Mouse (Mus musculus): ENCODE results near the gene Sipa1l2. TPM values are rescaled to one million over a fixed set of nuclear protein-coding genes. Genes with fewer than 3 reads are reported as not detected.

Sipa1l2 gene
- polyA plus RNA-seq, 1 experiment: 2.4 TPM

DNA sequence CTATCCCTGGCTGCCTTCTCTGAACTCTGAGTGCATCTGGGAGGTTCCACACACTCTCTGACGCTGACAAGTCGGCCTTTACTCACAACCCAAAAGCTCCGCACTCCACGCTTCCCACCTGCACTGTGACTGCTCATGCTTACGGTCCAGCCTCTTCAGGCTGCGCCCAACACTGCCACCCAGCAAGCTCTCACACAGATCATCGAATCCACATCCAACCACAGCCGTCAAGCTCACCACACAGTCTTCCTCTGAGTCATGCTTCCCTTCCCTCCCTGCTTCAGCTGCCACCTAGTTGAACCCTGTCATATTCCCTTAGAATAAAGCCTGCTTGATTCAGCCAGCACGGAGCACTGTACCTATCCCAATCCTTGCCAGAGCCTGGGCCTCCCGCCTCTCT is 71.1 kb downstream of the Sipa1l2 start:
- H3K4me1 ChIP-seq (ENCODE audit: control insufficient read depth, insufficient read depth, insufficient read length, low read length): peaks cover under 1% of the 10 kb centered on the region; the same call in 1 of the 2 replicates
- H3K4me3 ChIP-seq (ENCODE audit: insufficient read depth, low read depth, low read length): no peak overlapping the region
- no peak overlapping the region for H3K27ac ChIP-seq (replicated peaks; ENCODE audit: low read depth, low read length)

DNA sequence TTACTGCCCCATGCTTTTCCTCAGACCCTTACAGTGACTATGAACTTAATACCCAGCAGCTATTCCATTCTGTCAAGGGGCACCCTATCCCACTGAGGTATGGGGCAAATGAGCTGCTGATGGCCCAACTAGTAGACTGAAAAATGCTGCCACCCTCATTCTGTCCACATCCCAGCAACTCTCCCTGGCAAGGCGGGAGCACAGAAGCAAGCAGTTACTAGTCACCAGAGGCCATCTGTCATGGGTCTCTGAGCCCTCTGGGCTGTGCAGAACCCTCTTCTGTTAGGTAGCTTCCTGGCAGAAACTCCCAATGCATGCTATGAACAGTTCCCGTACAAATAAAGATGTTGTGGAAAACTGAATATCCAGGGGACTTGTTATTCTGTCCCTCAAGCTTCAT is 74.1 kb downstream of the Sipa1l2 start:
- H3K4me3 ChIP-seq (ENCODE audit: insufficient read depth, low read depth, low read length): no peak overlapping the region
- H3K27ac ChIP-seq (replicated peaks; ENCODE audit: low read depth, low read length): no peak overlapping the region
- H3K4me1 ChIP-seq (ENCODE audit: control insufficient read depth, insufficient read depth, insufficient read length, low read length): no peaks in the 10 kb centered on the region

DNA sequence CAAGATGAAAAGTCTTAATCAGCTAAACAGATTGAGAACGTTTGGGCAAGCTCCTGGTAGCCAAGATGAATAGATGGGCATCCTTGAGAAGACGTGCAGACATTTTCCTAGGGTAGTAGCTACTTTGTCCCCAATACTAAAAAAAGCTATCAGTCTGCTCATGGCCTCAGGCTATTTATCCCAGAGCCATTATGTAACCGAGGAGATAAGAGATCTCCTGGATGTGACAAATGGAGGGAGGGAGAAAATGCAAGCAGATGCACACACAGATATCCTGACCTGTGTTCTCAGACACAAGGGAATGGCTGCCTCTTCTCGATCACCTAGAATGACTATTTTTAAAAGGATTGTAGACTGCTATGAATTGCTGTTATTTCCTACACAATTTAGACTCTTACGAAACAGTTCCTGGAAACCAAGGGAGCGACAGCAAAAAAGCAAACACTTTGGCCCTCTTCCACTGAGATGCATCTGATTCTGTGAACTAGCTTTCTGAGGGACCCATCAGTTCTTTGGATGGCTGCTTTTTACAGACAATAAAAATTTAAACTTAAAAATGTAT is 76.3 kb downstream of the Sipa1l2 start:
- H3K4me1 ChIP-seq (ENCODE audit: control insufficient read depth, insufficient read depth, insufficient read length, low read length): no peaks in the 10 kb centered on the region; the same call in 1 of the 2 replicates
- H3K27ac ChIP-seq (replicated peaks; ENCODE audit: low read depth, low read length): no peak overlapping the region
- H3K4me3 ChIP-seq (ENCODE audit: insufficient read depth, low read depth, low read length): no peak overlapping the region

DNA sequence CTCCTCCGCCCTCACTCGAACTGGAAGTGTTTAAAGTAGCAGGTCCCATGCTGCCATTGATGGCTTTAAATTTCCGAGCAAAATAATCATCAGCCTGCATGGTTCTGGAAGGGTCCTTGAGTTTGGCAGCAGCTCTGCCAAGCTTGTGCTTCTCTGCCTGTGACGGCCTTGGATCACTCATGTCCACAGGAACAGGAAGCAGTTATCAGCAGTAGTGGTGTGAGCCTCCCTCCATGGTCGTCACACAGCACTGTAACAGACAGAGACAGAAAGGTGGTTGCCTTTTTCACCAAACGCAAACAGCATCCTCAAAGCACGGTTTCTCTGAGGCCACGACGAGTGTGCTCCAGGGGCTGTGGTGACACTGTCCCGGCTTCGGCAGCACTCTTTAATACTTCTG is 77.2 kb downstream of the Sipa1l2 start:
- Histone ChIP-seq H3K4me3 (ENCODE audit: insufficient read depth, low read depth, low read length) (no peak overlapping the region), H3K27ac (replicated peaks; ENCODE audit: low read depth, low read length) (no peak overlapping the region), H3K4me1 (ENCODE audit: control insufficient read depth, insufficient read depth, insufficient read length, low read length) (no peaks in the 10 kb centered on the region; the same call in 1 of the 2 replicates)

DNA sequence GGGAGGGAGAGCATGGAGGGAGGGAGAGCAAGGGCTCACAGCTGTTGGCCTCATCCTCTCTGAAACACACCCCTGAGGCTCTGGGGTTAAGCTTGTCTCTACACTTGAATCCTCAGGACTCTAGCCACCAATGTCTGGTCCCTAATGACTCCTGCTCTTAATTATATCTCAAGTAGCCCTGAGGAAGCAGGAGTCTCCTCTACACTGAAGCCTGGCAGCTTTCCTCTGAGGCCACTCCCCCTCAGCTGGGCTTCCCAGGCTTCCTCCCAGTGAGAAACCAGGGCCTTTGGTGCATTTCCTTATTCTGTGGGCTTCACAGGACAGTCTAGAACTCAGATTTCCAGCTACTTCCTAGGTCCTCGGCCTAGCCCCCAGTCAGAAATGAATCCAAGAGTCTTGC is 80.9 kb downstream of the Sipa1l2 start:
- Histone ChIP-seq H3K4me3 (ENCODE audit: insufficient read depth, low read depth, low read length) (no peak overlapping the region), H3K27ac (replicated peaks; ENCODE audit: low read depth, low read length) (0 out of 2 replicates have a peak overlapping the region, but pooled peaks have one; percentile 10), H3K4me1 (ENCODE audit: control insufficient read depth, insufficient read depth, insufficient read length, low read length) (no peaks in the 10 kb centered on the region; the same call in 1 of the 2 replicates)

DNA sequence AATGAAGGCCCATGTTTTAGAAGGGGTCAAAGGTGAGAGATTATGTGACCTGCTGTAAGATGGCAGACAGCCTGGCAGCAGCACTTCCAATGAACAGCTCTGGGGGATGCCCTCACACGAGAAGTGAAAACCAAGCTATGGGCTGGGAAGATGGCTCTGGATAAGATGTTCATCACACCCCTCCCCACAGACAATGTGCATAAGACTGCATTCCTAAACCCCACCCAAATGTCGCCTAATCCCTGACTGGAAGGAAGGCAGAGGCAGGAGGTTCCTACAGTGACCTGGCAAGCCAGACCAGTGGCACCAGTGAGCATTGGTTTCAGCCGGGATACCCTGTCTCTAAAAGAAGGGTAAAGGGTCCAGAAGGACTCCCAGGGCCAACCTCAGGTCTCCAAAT is 83.9 kb downstream of the Sipa1l2 start:
- Histone ChIP-seq H3K4me1 (ENCODE audit: control insufficient read depth, insufficient read depth, insufficient read length, low read length) (peaks cover 5% of the 10 kb centered on the region), H3K4me3 (ENCODE audit: insufficient read depth, low read depth, low read length) (no peak overlapping the region), H3K27ac (replicated peaks; ENCODE audit: low read depth, low read length) (no peak overlapping the region)

DNA sequence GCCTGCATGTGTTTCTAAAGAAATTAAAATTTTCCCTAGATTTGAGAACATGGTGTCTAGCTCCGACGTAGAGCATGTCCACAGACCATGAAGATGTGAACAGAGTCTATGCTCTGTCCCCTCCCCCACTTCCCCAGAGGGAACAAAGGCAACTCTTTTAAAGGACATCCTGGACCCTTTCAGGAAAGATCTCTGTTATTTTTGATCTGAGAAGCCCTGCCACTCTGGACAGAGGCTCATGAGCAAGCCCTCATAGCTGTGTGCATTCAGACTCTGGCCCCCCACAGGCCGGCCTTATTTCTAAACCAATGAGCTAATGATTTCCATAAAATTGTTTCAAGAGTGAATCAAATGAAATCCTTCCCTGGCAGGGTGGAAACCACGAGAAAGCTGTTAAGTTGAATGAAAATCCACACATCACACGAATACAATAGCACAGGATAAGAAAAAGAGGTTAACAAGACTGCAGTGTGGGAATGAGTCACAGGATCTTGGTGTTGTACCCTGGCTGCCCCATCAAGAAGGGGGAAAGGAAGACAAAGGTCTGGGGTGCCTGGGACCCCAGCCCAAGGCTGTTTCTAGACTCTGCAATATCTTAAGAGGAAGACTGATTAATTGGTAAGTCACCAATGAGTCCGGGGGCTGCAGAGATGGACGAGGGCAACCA is 84.9 kb downstream of the Sipa1l2 start:
- Histone ChIP-seq H3K4me1 (ENCODE audit: control insufficient read depth, insufficient read depth, insufficient read length, low read length) (peaks cover 5% of the 10 kb centered on the region), H3K27ac (replicated peaks; ENCODE audit: low read depth, low read length) (no peak overlapping the region), H3K4me3 (ENCODE audit: insufficient read depth, low read depth, low read length) (no peak overlapping the region)

DNA sequence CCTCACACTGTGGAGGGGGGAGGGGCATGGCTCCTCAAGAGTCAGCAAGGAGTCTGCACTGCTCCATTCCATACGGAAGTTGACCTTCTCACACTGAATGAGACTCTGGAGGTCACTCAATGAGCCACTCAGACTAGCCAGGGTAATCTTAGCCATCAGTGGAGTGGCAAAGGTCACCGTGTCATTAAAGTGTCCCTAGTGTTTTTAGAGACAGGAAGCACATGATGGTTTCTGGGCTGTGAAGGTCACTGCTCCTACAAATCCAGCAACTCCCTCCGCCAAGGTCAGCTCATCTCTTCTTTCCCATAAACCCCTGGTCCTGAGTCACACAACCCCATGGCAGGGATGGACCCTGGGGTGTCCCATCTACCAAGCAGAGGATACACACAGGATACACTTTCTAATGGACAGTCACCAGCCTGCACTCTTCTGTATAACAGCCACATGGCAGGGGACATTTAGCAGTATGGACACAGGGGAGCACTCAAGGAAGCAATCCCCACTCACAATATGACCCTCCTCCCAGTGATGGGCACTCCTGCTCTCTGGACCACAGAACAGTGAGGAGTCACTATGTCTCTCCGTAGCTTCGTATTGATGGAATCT is 87.0 kb downstream of the Sipa1l2 start:
- no peak overlapping the region for H3K4me3 ChIP-seq (ENCODE audit: insufficient read depth, low read depth, low read length)

DNA sequence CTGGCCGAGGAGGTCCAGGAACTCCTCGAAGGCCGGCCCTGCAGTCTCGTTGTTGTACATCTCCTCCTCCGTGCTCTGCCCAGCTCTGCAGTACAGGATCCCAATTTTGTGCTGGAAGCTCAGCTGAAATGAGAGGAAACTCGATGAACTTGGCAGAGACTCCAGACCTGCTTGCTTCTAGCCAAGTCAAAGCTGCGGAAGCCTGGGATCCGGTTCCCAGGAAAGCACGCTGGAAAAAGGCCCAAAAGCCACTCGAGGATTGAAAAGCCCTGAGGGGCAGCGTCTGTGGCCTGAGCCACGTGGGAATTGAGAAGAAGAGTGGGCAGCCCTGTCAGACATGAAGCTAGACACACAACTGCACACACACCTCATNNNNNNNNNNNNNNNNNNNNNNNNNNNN is 94.7 kb downstream of the Sipa1l2 start:
- H3K27ac ChIP-seq (replicated peaks; ENCODE audit: low read depth, low read length): no peak overlapping the region
- no peak overlapping the region for H3K4me3 ChIP-seq (ENCODE audit: insufficient read depth, low read depth, low read length)
- peaks cover 2% of the 10 kb centered on the region; the same call in 1 of the 2 replicates for H3K4me1 ChIP-seq (ENCODE audit: control insufficient read depth, insufficient read depth, insufficient read length, low read length)

More for the DNA sequence above, 87.0 kb downstream of the Sipa1l2 start:
- Histone ChIP-seq H3K27ac (replicated peaks; ENCODE audit: low read depth, low read length) (no peak overlapping the region), H3K4me1 (ENCODE audit: control insufficient read depth, insufficient read depth, insufficient read length, low read length) (peaks cover 5% of the 10 kb centered on the region)

DNA sequence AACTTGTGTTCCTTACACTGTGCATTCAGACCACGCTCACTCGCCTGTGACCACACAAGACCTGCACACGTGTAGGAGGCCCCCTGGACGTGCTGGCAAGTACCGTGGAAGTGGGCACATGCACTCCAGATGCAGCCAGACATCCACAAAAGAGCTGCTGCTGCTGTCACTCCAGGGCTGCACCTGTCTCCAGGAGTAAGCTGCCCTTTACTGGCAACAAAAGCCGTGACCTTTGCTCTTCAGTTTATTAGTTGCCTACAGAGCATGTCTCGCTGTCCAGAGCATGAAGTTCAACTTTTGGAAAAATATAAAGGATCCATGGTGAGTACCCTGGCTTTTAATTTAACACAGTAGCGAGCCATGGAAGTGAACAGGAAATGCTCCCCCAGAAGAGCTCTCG is 98.2 kb downstream of the Sipa1l2 start:
- H3K4me1 ChIP-seq (ENCODE audit: control insufficient read depth, insufficient read depth, insufficient read length, low read length): peaks cover 2% of the 10 kb centered on the region; the same call in 1 of the 2 replicates
- no peak overlapping the region for H3K27ac ChIP-seq (replicated peaks; ENCODE audit: low read depth, low read length)
- H3K4me3 ChIP-seq (ENCODE audit: insufficient read depth, low read depth, low read length): no peak overlapping the region

DNA sequence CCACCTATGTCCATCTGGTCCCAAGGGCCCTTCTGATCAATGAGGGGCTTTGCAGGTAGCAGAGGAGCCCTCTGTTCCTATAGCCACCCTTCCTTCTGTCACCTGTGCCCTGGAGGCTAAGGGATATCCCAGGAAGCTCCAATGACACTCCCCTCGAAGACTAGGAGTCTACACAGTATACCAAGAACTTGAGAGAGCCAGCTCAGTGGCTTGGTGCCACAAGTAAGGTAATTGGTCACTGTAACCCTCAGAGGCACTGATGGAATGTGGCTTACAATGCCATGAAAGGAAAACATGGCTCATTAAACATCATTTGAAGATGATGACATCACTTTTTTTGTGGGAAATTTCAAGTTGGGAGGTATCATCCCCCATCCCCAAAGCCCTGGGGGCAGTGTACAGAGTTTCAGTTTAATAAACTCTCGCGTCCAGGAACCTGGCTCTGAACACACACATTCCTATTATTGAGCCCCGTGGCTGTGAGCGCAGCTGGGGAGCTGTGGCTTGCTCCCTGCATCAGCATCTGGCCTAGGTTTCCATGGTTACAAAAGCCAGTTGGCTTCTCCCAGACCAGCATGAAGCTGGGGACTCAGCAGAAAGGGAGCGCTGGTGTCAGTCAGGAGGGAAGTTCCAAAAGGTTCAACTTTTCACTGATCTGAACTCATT is 104.3 kb downstream of the Sipa1l2 start:
- 0 out of 2 replicates have a peak, but pooled peaks cover 3% of the 10 kb centered on the region for H3K4me1 ChIP-seq (ENCODE audit: control insufficient read depth, insufficient read depth, insufficient read length, low read length)
- H3K27ac ChIP-seq (replicated peaks; ENCODE audit: low read depth, low read length): no peak overlapping the region
- H3K4me3 ChIP-seq (ENCODE audit: insufficient read depth, low read depth, low read length): no peak overlapping the region

DNA sequence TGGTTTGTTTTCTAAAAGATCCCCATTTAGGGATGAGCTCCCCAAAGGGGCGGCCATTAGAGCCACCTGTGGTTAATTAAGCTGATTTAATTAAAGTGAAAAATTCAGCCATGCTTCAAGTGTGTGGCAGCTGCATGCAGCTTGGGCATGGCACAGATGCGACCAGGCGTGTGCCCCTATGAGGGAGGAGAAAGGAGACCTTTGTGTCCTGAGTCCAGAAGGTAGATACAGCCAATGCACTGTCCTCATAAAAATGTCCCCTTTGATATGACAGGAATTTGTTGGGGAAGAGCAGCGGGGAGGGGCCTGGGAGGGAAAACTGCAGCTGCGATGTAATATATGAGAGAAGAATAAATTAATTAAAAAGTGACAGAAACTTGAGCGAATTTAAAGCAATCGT is 106.7 kb downstream of the Sipa1l2 start:
- Histone ChIP-seq H3K4me1 (ENCODE audit: control insufficient read depth, insufficient read depth, insufficient read length, low read length) (peaks cover 5% of the 10 kb centered on the region; the same call in 1 of the 2 replicates), H3K4me3 (ENCODE audit: insufficient read depth, low read depth, low read length) (no peak overlapping the region), H3K27ac (replicated peaks; ENCODE audit: low read depth, low read length) (no peak overlapping the region)

DNA sequence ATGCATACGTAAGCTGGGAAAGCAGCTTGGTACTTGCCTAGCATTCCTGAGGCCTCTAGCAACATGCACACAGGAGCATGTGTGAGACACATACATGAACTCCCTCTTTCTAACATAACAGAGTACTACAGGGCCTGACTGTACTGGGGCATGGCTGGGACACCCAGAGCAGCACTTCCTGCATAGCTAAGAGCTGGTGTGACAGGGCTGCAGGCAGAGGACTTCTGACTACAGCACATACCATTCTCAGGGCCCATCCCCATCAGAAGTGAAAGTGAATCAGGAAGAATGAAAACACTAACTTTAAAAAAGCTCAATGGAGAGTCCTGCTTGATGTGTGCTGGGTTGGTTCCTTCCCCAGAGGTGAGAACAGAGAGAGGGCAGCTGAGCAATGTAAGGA is 108.1 kb downstream of the Sipa1l2 start:
- Histone ChIP-seq H3K27ac (replicated peaks; ENCODE audit: low read depth, low read length) (0 out of 2 replicates have a peak overlapping the region, but pooled peaks have one; percentile 12), H3K4me3 (ENCODE audit: insufficient read depth, low read depth, low read length) (no peak overlapping the region), H3K4me1 (ENCODE audit: control insufficient read depth, insufficient read depth, insufficient read length, low read length) (peaks cover 5% of the 10 kb centered on the region; the same call in 1 of the 2 replicates)

DNA sequence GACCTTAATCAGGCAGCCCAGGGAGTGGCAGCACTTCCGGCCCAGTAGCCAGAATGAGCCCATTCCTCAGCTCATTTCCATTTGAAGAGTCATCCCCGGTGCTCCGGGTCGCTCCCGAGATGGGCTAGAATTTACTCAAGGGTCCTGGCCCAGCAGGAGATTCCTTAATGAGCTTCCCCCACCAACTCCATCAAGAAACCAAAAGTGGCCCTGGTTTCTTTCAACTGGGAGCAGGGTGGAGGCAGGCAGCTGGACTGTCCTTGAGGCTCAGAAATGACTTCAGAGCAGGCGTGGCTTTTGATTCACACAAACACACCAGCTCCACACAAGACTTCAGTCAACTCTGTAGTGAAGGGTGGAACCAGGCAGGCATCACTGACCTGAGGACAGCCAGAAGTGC is 109.0 kb downstream of the Sipa1l2 start:
- Histone ChIP-seq H3K4me1 (ENCODE audit: control insufficient read depth, insufficient read depth, insufficient read length, low read length) (peaks cover 5% of the 10 kb centered on the region; the same call in 1 of the 2 replicates), H3K27ac (replicated peaks; ENCODE audit: low read depth, low read length) (no peak overlapping the region; the same call in 1 of the 2 replicates), H3K4me3 (ENCODE audit: insufficient read depth, low read depth, low read length) (no peak overlapping the region)

DNA sequence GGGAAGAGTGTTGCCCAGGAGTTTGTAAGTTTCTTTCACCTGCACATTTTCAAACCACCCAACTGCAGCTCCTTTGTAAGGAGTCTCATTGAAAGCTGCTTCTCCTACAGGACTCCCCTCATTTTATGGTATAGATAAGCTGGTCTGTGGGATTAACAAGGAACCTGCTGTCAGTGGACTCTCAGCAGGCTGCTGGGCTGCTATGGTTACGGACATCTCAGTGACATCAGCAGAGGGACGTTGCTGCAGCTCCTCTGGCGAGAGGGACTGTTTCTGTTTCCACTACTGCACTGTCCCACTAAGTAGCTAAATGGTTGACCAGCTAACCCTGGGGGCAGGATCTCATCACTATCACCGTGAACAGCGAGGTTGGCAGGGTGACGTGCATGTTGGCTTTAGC is 120.6 kb downstream of the Sipa1l2 start:
- H3K4me1 ChIP-seq (ENCODE audit: control insufficient read depth, insufficient read depth, insufficient read length, low read length): no peaks in the 10 kb centered on the region; the same call in 1 of the 2 replicates
- H3K27ac ChIP-seq (replicated peaks; ENCODE audit: low read depth, low read length): no peak overlapping the region
- H3K4me3 ChIP-seq (ENCODE audit: insufficient read depth, low read depth, low read length): no peak overlapping the region

All from brown adipose tissue, adult 24 weeks (tissue).